Mouse (Mus musculus): ENCODE measurements at regions not wholly inside any gene's neighbourhood (a gene's known extent, or its start where the extent isn't known, plus 50 kb on each side); places are given as distances from the start of the nearest gene placed in this dataset.

DNA sequence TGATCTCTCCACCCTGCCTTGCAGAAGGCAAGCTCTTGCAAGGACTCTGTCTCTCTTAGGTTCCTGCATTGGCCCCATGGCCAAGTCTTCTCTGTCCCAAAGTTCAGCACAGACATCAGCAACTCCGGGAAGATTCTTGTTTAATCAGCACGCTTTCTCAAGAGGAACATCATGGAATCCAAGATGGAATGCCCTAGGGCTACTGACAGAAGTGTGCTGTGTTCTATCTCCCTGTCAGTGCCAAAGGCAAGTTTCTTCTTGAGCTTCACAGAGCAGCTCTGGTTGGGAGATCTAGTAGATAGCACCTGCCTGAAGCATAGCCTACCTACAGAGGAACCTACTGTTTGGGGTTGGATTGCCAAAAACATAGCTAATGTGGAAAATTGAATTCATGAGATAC, 189.9 kb downstream of the Gm19410 start:
- no peaks in the 10 kb centered on the region for H3K4me1 ChIP-seq
- TF ChIP-seq GATA1 (IDR thresholded peaks at IDR 0.05; ENCODE audit: borderline replicate concordance, low read length): no peak
- TF ChIP-seq FLI1 (IDR thresholded peaks at IDR 0.05; ENCODE audit: low read length): no peak
- H3K9me3 ChIP-seq: no peaks in the 10 kb centered on the region
- H3K36me3 ChIP-seq (replicated peaks; ENCODE audit: low read length): no peaks in the 10 kb centered on the region
- H3K4me3 ChIP-seq (replicated peaks): no peak overlapping the region
- H3K27me3 ChIP-seq (replicated peaks): no peaks in the 10 kb centered on the region

GRCm38 (mm10) chr8:35956319-35956718, 190.7 kb downstream of the Gm19410 start:
- H3K4me1 ChIP-seq: no peaks in the 10 kb centered on the region
- H3K4me3 ChIP-seq (replicated peaks): no peak overlapping the region
- TF ChIP-seq FLI1 (IDR thresholded peaks at IDR 0.05; ENCODE audit: low read length): no peak
- no peak for TF ChIP-seq GATA1 (IDR thresholded peaks at IDR 0.05; ENCODE audit: borderline replicate concordance, low read length)
- no peaks in the 10 kb centered on the region for H3K27me3 ChIP-seq (replicated peaks)
- H3K36me3 ChIP-seq (replicated peaks; ENCODE audit: low read length): no peaks in the 10 kb centered on the region
- no peaks in the 10 kb centered on the region for H3K9me3 ChIP-seq

DNA sequence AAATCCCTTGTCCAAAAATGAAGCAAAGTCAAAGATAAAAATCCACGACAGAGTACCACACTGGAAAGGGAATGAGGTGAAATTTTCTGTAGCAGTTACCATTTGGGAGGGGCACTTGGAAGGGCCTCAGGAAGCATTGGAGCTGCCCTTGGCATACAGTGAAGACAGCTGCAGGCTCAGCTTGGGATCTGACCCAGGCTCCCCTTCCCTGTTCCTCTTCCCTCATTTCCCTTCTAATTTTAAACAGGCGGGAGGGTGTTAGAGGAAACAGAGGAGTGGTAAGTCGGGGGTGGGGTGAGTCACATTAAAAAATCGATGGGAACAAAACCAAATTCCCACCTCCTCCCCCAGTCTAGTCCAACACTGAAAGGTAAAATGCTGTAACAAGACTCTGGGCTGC, 193.6 kb downstream of the Gm19410 start:
- Histone ChIP-seq H3K4me1 (no peaks in the 10 kb centered on the region), H3K27me3 (replicated peaks) (no peaks in the 10 kb centered on the region), H3K9me3 (no peaks in the 10 kb centered on the region), H3K36me3 (replicated peaks; ENCODE audit: low read length) (no peaks in the 10 kb centered on the region), H3K4me3 (replicated peaks) (no peak overlapping the region)
- TF ChIP-seq FLI1 (IDR thresholded peaks at IDR 0.05; ENCODE audit: low read length): no peak
- TF ChIP-seq GATA1 (IDR thresholded peaks at IDR 0.05; ENCODE audit: borderline replicate concordance, low read length): no peak

DNA sequence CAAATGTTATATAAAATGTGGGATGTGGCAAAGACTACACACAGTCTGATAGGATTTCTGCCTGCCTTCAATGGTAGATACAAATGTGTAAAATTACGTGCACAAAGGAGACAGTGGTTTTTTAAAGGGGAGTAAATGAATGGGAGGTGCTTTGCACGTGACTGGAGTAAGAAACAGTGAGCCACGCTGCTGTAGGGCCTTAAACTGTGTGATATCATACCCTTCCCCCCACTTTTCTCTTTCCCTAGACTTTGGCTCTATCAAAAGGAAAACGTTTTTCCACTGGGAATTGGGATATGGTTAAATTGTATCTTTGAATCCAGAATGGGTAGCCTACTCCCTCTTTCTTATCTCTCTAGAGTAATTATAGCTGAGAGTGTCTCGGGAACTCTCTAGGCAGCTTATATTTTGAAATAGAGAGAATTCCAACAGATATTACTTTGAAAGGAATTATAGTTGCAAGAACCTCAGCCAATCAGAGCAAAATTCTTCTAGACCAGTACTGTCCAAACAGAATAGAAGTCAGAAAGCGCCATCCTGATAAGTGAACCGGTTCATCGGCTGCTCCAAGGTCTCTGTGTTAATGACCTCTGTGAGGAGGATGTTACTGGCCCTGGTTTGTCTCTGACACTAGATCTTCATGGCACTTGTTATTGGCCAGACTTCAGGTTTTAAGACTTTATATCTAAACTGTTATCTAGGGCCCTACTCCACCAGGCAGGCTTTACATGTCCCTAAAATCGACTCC, 195.5 kb downstream of the Gm19410 start:
- Histone ChIP-seq H3K36me3 (replicated peaks; ENCODE audit: low read length) (no peaks in the 10 kb centered on the region), H3K4me1 (no peaks in the 10 kb centered on the region), H3K9me3 (no peaks in the 10 kb centered on the region), H3K27me3 (replicated peaks) (no peaks in the 10 kb centered on the region), H3K4me3 (replicated peaks) (no peak overlapping the region)
- no peak for TF ChIP-seq GATA1 (IDR thresholded peaks at IDR 0.05; ENCODE audit: borderline replicate concordance, low read length)
- no peak for TF ChIP-seq FLI1 (IDR thresholded peaks at IDR 0.05; ENCODE audit: low read length)

DNA sequence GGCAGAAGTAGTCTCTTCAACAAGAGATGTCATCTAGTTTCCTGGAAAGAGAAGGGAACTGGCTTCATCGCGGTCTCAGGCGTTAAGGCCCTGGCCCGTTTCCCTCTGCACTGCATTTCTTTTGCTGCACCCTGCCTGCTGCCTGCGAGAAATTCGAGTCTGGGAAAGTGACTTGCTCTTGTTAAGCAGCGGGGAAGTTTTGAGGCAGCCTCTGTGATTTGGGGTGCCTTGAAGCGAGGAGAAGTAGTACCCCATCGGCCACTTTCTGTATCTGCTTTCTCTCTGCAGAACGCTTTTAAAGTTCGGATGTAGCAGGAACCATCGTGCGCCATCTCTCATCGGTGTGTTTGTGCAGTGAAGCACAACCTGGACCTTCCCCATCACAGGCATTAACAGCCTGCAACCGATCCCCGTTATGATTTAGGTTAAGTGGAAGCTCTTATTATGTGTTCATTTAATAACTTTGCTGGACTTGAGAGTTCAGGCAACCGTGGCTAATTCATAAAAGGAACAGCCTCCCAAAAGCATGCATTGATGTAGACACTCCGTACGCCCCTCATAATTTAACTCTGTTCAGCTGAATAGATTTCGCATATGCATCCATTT, 196.1 kb downstream of the Gm19410 start:
- Histone ChIP-seq H3K4me1 (no peaks in the 10 kb centered on the region), H3K27me3 (replicated peaks) (no peaks in the 10 kb centered on the region), H3K9me3 (no peaks in the 10 kb centered on the region), H3K4me3 (replicated peaks) (no peak overlapping the region), H3K36me3 (replicated peaks; ENCODE audit: low read length) (no peaks in the 10 kb centered on the region)
- TF ChIP-seq FLI1 (IDR thresholded peaks at IDR 0.05; ENCODE audit: low read length): no peak
- no peak for TF ChIP-seq GATA1 (IDR thresholded peaks at IDR 0.05; ENCODE audit: borderline replicate concordance, low read length)

DNA sequence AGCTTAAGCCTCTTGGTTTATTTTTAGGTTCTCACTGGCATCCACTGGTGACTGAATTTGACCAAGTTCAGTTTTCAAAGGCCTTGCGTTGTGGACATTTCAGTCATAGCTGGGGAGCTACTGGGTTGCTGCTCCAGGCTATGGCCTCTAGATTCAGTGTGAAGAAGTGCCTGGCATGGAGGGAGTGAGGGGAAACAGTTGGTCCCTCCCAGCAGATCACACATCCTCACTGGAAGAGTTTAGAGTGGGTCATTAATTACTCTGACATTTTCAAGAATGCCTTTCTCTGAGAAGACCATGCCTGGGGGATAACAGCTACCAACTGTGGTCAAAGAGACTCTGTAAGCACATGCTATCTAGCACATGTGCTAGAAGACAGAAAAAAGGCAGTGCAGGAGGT, 199.3 kb downstream of the Gm19410 start:
- Histone ChIP-seq H3K27me3 (replicated peaks) (no peaks in the 10 kb centered on the region), H3K4me1 (no peaks in the 10 kb centered on the region), H3K36me3 (replicated peaks; ENCODE audit: low read length) (no peaks in the 10 kb centered on the region), H3K9me3 (0 out of 2 replicates have a peak, but pooled peaks cover 2% of the 10 kb centered on the region), H3K4me3 (replicated peaks) (no peak overlapping the region)
- TF ChIP-seq GATA1 (IDR thresholded peaks at IDR 0.05; ENCODE audit: borderline replicate concordance, low read length) (no peak), FLI1 (IDR thresholded peaks at IDR 0.05; ENCODE audit: low read length) (no peak)

DNA sequence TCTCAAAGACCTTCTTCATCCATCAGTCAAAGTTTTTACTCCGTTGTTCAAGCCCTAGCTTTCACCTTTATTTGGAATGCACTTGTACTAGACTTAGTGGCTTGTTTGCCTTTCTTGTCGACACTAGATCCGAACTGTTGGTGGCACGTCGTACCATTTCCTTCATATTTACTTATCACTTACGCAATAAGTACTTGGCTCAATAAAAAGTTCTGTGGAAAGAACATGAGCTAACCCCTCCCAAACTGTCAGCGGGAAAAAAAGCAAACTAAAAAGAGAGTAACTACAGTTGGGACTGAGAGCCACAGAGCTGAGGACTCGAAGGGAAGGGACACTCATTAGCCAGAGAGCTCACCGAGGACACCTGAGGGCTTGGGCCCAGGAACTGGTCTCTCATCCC, 202.8 kb downstream of the Gm19410 start:
- no peak overlapping the region for H3K4me3 ChIP-seq (replicated peaks)
- H3K9me3 ChIP-seq: 0 out of 2 replicates have a peak, but pooled peaks cover 2% of the 10 kb centered on the region
- H3K27me3 ChIP-seq (replicated peaks): peaks cover 4% of the 10 kb centered on the region
- no peaks in the 10 kb centered on the region for H3K4me1 ChIP-seq
- TF ChIP-seq FLI1 (IDR thresholded peaks at IDR 0.05; ENCODE audit: low read length) (no peak), GATA1 (IDR thresholded peaks at IDR 0.05; ENCODE audit: borderline replicate concordance, low read length) (no peak)
- H3K36me3 ChIP-seq (replicated peaks; ENCODE audit: low read length): no peaks in the 10 kb centered on the region

DNA sequence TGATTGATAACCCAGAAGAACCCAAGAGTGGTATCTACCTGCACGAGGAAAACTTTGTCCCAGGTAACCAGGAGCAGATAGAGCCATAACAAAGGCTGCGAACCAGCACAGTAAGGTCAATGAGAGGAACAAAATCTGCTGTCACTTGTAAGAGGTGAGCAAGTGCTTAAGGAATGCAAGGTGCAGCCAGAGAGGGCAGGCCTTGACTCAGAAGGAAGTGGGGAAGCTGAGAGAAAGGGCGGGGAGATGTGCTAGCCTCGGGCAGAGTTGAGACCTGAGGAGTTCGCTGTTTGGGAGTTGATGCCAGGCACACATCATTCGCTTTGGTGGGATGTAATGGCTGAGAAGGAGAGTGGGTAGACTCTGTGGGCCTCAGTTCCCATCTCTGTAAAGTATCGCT, 205.5 kb downstream of the Gm19410 start:
- no peak for TF ChIP-seq GATA1 (IDR thresholded peaks at IDR 0.05; ENCODE audit: borderline replicate concordance, low read length)
- Histone ChIP-seq H3K4me3 (replicated peaks) (no peak overlapping the region), H3K27me3 (replicated peaks) (peaks cover 6% of the 10 kb centered on the region), H3K4me1 (no peaks in the 10 kb centered on the region), H3K9me3 (0 out of 2 replicates have a peak, but pooled peaks cover 2% of the 10 kb centered on the region), H3K36me3 (replicated peaks; ENCODE audit: low read length) (no peaks in the 10 kb centered on the region)

GRCm38 (mm10) chr8:35974323-35975029, 208.9 kb downstream of the Gm19410 start:
- Histone ChIP-seq H3K36me3 (replicated peaks; ENCODE audit: low read length) (no peaks in the 10 kb centered on the region), H3K4me3 (replicated peaks) (no peak overlapping the region), H3K4me1 (no peaks in the 10 kb centered on the region), H3K27me3 (replicated peaks) (peaks cover 8% of the 10 kb centered on the region), H3K9me3 (no peaks in the 10 kb centered on the region)
- TF ChIP-seq GATA1 (IDR thresholded peaks at IDR 0.05; ENCODE audit: borderline replicate concordance, low read length) (no peak), FLI1 (IDR thresholded peaks at IDR 0.05; ENCODE audit: low read length) (no peak)
